Comparison of ENCODE assay signal across 10 mouse cellular contexts in the genomic region with DNA sequence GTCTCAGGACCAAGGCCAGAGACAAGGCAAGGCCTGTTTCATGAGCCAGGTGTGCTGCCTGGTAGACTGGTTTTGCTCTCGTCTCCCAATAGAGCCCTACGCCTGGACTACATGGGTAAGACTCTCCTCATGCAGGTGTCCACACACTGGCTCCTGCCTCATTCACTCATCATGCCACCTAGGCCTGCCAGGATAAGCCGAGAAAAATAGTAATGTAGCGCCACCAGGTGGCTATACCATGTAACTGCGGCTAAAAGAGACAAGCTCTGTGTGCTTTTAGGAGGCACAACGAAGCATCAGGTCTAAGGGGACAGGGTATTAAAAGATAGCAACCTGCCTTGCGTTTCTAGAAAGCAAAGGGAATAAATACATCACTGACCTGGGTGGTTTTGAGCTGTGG. TPM values are rescaled to one million over a fixed set of nuclear protein-coding genes. Genes with fewer than 3 reads are reported as not detected.
A peak's percentile ranks its signal among the peaks of the same experiment; 100 is the strongest.
DNase-seq lines count a peak whose midpoint lies in the region; ATAC-seq lines count a peak whose summit lies in the region.
"Had no signal": no experiment of that assay in that cellular context is flagged by ENCODE, and none has a peak within 500 bp of the region (broad histone marks: within the 10 kb centered on the region; RNA-seq: fewer than 3 reads in every experiment).

No protein-coding gene starts in this region.

- H3K9me3 ChIP-seq in midbrain, embryonic 14.5 days (ENCODE audit: control insufficient read depth, low read length) = no peaks in the 10 kb centered on the region
- H3K9me3 ChIP-seq in midbrain, embryonic 13.5 days = no peaks in the 10 kb centered on the region
- H3K9me3 ChIP-seq in neural tube, embryonic 11.5 days (ENCODE audit: control insufficient read depth, low read length) = no peaks in the 10 kb centered on the region
- H3K9me3 ChIP-seq: heart, embryonic 13.5 days had no signal

- peaks cover 21% of the 10 kb centered on the region for H3K4me1 ChIP-seq in midbrain, embryonic 14.5 days (ENCODE audit: control insufficient read depth, insufficient read depth, low read length)
- H3K4me1 ChIP-seq in midbrain, embryonic 13.5 days (replicated peaks) = peaks cover 24% of the 10 kb centered on the region
- peaks cover 21% of the 10 kb centered on the region for H3K4me1 ChIP-seq in neural tube, embryonic 11.5 days (ENCODE audit: control insufficient read depth, insufficient read depth, low read length)

- WGBS in midbrain, embryonic 14.5 days = 20% methylated on average over 7 of the region's 7 CpGs
- 19% methylated on average over 7 of the region's 7 CpGs for WGBS in midbrain, embryonic 13.5 days
- 19% methylated on average over 7 of the region's 7 CpGs for WGBS in neural tube, embryonic 11.5 days

- no peak overlapping the region for H3K9ac ChIP-seq in midbrain, embryonic 14.5 days (replicated peaks; ENCODE audit: low read length)
- no peak overlapping the region for H3K9ac ChIP-seq in midbrain, embryonic 13.5 days (replicated peaks)
- no peak overlapping the region for H3K9ac ChIP-seq in neural tube, embryonic 11.5 days (ENCODE audit: low read length)
- H3K9ac ChIP-seq: heart, embryonic 13.5 days had no signal

- H3K4me3 ChIP-seq in midbrain, embryonic 14.5 days (replicated peaks; ENCODE audit: low read depth, low read length) = no peak overlapping the region
- no peak overlapping the region for H3K4me3 ChIP-seq in midbrain, embryonic 13.5 days (replicated peaks)
- no peak overlapping the region for H3K4me3 ChIP-seq in neural tube, embryonic 11.5 days (ENCODE audit: low read depth, low read length)
- H3K4me3 ChIP-seq: heart, embryonic 13.5 days had no signal

- H3K27me3 ChIP-seq in midbrain, embryonic 14.5 days (ENCODE audit: control insufficient read depth, insufficient read depth, low read length) = peaks cover 5% of the 10 kb centered on the region; the same call in 1 of the 2 replicates
- peaks cover 20% of the 10 kb centered on the region for H3K27me3 ChIP-seq in midbrain, embryonic 13.5 days
- H3K27me3 ChIP-seq in neural tube, embryonic 11.5 days (ENCODE audit: control insufficient read depth, insufficient read depth, low read length) = peaks cover 6% of the 10 kb centered on the region; the same call in 1 of the 2 replicates

- no peak overlapping the region for H3K4me2 ChIP-seq in midbrain, embryonic 14.5 days (ENCODE audit: low read length)
- no peak overlapping the region for H3K4me2 ChIP-seq in midbrain, embryonic 13.5 days (replicated peaks)
- no peak overlapping the region for H3K4me2 ChIP-seq in neural tube, embryonic 11.5 days (ENCODE audit: low read depth)
- H3K4me2 ChIP-seq: heart, embryonic 13.5 days had no signal

- no peaks in the 10 kb centered on the region for H3K36me3 ChIP-seq in midbrain, embryonic 14.5 days (ENCODE audit: control insufficient read depth, insufficient read depth, low read length)
- no peaks in the 10 kb centered on the region for H3K36me3 ChIP-seq in midbrain, embryonic 13.5 days
- no peaks in the 10 kb centered on the region for H3K36me3 ChIP-seq in neural tube, embryonic 11.5 days (ENCODE audit: control insufficient read depth, insufficient read depth, low read length)
- H3K36me3 ChIP-seq: heart, embryonic 13.5 days had no signal

- no peak for ATAC-seq in CD4-positive, CD25-positive, alpha-beta regulatory T cell, adult 4 months
- ATAC-seq in midbrain, embryonic 14.5 days (ENCODE audit: low FRiP score, low TSS enrichment) = no peak
- no peak for ATAC-seq in midbrain, embryonic 13.5 days
- 0 out of 2 replicates have a peak, but pooled peaks have one; percentile 29 for ATAC-seq in cerebellum, adult (ENCODE audit: insufficient number of reproducible peaks, low FRiP score, low TSS enrichment)
- ATAC-seq in neural tube, embryonic 11.5 days (ENCODE audit: insufficient read depth, low FRiP score, low TSS enrichment) = no peak

- intact Hi-C loops in heart, postnatal 10 days (cut with DNase I) = loop anchor here (1.0 to 5.0 kb wide), 5 partner anchors 71 to 229 kb away; no protein-coding TSS in a partner anchor
- intact Hi-C loops in left cerebral cortex, postnatal 36 days (cut with DNase I) = loop anchor here (2.0 to 5.0 kb wide), 3 partner anchors 89 to 459 kb away; no protein-coding TSS in a partner anchor

- H3K27ac ChIP-seq in midbrain, embryonic 14.5 days (replicated peaks; ENCODE audit: low read depth, low read length) = no peak overlapping the region
- H3K27ac ChIP-seq in midbrain, embryonic 13.5 days = no peak overlapping the region
- H3K27ac ChIP-seq in neural tube, embryonic 11.5 days (ENCODE audit: low read depth, low read length) = no peak overlapping the region
- H3K27ac ChIP-seq: heart, embryonic 13.5 days had no signal

- DNase-seq in CD4-positive, CD25-positive, alpha-beta regulatory T cell, adult 2 months (ENCODE audit: low read depth, low spot score) = peak; percentile 79
- DNase-seq in midbrain, embryonic 14.5 days = peak; percentile 71
- peak; percentile 67 to 80 for DNase-seq in heart, postnatal 10 days
- peak; percentile 42 to 64 for DNase-seq in left cerebral cortex, postnatal 36 days (ENCODE audit: low spot score in 2 of 2)
- peak; percentile 55 for DNase-seq in neural tube, embryonic 11.5 days (ENCODE audit: low spot score)

RNA-seq across cellular contexts. Expression of a gene that starts 8.6 kb away (rescaled TPM):
- polyA plus RNA-seq in CD4-positive, CD25-positive, alpha-beta regulatory T cell, adult 4 months (2017; shearing (Covaris generic)) = 10 to 100 TPM; 17.4 to 29.4 TPM
- polyA plus RNA-seq in midbrain, embryonic 14.5 days (2014; fragmentation: Nextera tagmentation; extraction: Ambion mirVana) = 0.50 and 0.72 TPM in 2 replicates
- polyA plus RNA-seq in midbrain, embryonic 13.5 days (2015; fragmentation: Nextera tagmentation; extraction: Ambion mirVana) = 0.98 and 1.2 TPM in 2 replicates
- total RNA-seq in heart, postnatal 10 days (2021) = 10 to 100 TPM; 19.6 to 20.4 TPM
- total RNA-seq in left cerebral cortex, postnatal 36 days (2021) = 10 to 100 TPM in 1 of 2 experiments, 1 to 10 TPM in 1; 6.9 to 13.7 TPM
- 1.1 and 1.4 TPM in 2 replicates for polyA plus RNA-seq in neural tube, embryonic 11.5 days (2014; fragmentation: Nextera tagmentation; extraction: Ambion mirVana)

RNA-seq across cellular contexts. Expression of a gene that starts 8.9 kb away (rescaled TPM):
- polyA plus RNA-seq in CD4-positive, CD25-positive, alpha-beta regulatory T cell, adult 4 months (2017; shearing (Covaris generic)) = 1 to 10 TPM; 2.5 to 3.5 TPM
- 0.75 and 1.5 TPM in 2 replicates for polyA plus RNA-seq in midbrain, embryonic 14.5 days (2014; fragmentation: Nextera tagmentation; extraction: Ambion mirVana)
- polyA plus RNA-seq in midbrain, embryonic 13.5 days (2015; fragmentation: Nextera tagmentation; extraction: Ambion mirVana) = 0.49 and 0.74 TPM in 2 replicates
- under 1 TPM; 0.69 to 0.74 TPM for total RNA-seq in heart, postnatal 10 days (2021)
- total RNA-seq in left cerebral cortex, postnatal 36 days (2021) = 1 to 10 TPM; 2.8 to 3.7 TPM
- 0.32 and 0.70 TPM in 2 replicates for polyA plus RNA-seq in neural tube, embryonic 11.5 days (2014; fragmentation: Nextera tagmentation; extraction: Ambion mirVana)

RNA-seq across cellular contexts. Expression of a gene that starts 13.3 kb away (rescaled TPM):
- not detected for polyA plus RNA-seq in CD4-positive, CD25-positive, alpha-beta regulatory T cell, adult 4 months (2017; shearing (Covaris generic))
- polyA plus RNA-seq in midbrain, embryonic 14.5 days (2014; fragmentation: Nextera tagmentation; extraction: Ambion mirVana) = 0.24 and 0.34 TPM in 2 replicates
- 0.24 TPM in 1 of 2 replicates, not detected in the other for polyA plus RNA-seq in midbrain, embryonic 13.5 days (2015; fragmentation: Nextera tagmentation; extraction: Ambion mirVana)
- total RNA-seq in heart, postnatal 10 days (2021) = not detected
- total RNA-seq in left cerebral cortex, postnatal 36 days (2021) = under 1 TPM; 0.48 to 0.72 TPM
- not detected in 2 replicates for polyA plus RNA-seq in neural tube, embryonic 11.5 days (2014; fragmentation: Nextera tagmentation; extraction: Ambion mirVana)

RNA-seq across cellular contexts. Expression of a gene that starts 26.7 kb away (rescaled TPM):
- not detected for polyA plus RNA-seq in CD4-positive, CD25-positive, alpha-beta regulatory T cell, adult 4 months (2017; shearing (Covaris generic))
- polyA plus RNA-seq in midbrain, embryonic 14.5 days (2014; fragmentation: Nextera tagmentation; extraction: Ambion mirVana) = not detected in 2 replicates
- not detected in 2 replicates for polyA plus RNA-seq in midbrain, embryonic 13.5 days (2015; fragmentation: Nextera tagmentation; extraction: Ambion mirVana)
- not detected for total RNA-seq in heart, postnatal 10 days (2021)
- not detected for total RNA-seq in left cerebral cortex, postnatal 36 days (2021)
- polyA plus RNA-seq in neural tube, embryonic 11.5 days (2014; fragmentation: Nextera tagmentation; extraction: Ambion mirVana) = not detected in 2 replicates
- polyA plus RNA-seq: heart, embryonic 13.5 days; neural tube, embryonic 14.5 days had no signal

RNA-seq across cellular contexts. Expression of a gene that starts 36.6 kb away (rescaled TPM):
- polyA plus RNA-seq in CD4-positive, CD25-positive, alpha-beta regulatory T cell, adult 4 months (2017; shearing (Covaris generic)) = not detected
- not detected in 2 replicates for polyA plus RNA-seq in midbrain, embryonic 14.5 days (2014; fragmentation: Nextera tagmentation; extraction: Ambion mirVana)
- polyA plus RNA-seq in midbrain, embryonic 13.5 days (2015; fragmentation: Nextera tagmentation; extraction: Ambion mirVana) = not detected in 2 replicates
- total RNA-seq in heart, postnatal 10 days (2021) = not detected
- under 1 TPM; 0.52 to 0.66 TPM for total RNA-seq in left cerebral cortex, postnatal 36 days (2021)
- 0.20 TPM in 1 of 2 replicates, not detected in the other for polyA plus RNA-seq in neural tube, embryonic 11.5 days (2014; fragmentation: Nextera tagmentation; extraction: Ambion mirVana)
- polyA plus RNA-seq: heart, embryonic 13.5 days; neural tube, embryonic 14.5 days had no signal
